Mouse (Mus musculus) left cerebral cortex, postnatal 10 days (tissue): ENCODE measurements at regions not wholly inside any gene's neighbourhood (a gene's known extent, or its start where the extent isn't known, plus 50 kb on each side); places are given as distances from the start of the nearest gene placed in this dataset.

Source experiments
- DNase-seq, 2 experiments: peaks; one replicate each; pipeline ENCODE4 v3.0.0; 2021 to 2022; ENCODE audit warnings: low spot score in 2 of 2, mixed read lengths in 1 of 2; ENCODE audit errors: extremely low spot score in 1 of 2
- intact Hi-C: fragments of 180-260 bp; cut with DNase I; formaldehyde crosslinking; loops from one replicate; pipeline ENCODE4 v1.15.1; 2025

DNA sequence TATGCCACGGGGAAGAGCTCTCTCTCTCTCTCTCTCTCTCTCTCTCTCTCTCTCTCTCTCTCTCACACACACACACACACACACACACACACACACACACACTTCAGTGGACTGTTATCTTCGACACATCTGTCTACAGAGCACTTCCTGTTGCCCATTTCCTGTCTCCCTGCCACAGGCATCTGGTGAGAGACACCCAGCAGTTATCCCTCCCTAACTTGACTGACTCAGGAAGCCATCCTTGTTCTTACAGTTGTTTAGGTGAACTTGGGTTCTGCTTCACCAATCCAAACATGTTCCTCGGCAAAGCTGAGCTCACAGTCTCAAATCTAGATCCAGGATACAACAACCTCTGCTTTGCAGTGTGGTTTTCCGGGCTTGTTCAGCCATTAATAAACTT is 119.6 kb downstream of the Gm12728 start:
- intact Hi-C loops, result no loop called here
- DNase-seq, result no peak

- intact Hi-C loops, result no loop called here
- DNase-seq, result no peak
Observed at GRCm38 (mm10) chr4:105910666-105911065, 121.0 kb downstream of the Gm12728 start.

- intact Hi-C loops, result no loop called here
- no peak for DNase-seq
Observed at GRCm38 (mm10) chr4:105911678-105912077, 122.0 kb downstream of the Gm12728 start.

- no peak for DNase-seq
- intact Hi-C loops, result no loop called here
Observed at GRCm38 (mm10) chr4:105912296-105912695, 122.6 kb downstream of the Gm12728 start.

- no peak for DNase-seq
- intact Hi-C loops, result no loop called here
Observed at GRCm38 (mm10) chr4:105914996-105915395, 125.3 kb downstream of the Gm12728 start.

- intact Hi-C loops, result no loop called here
- DNase-seq, result no peak
Observed at GRCm38 (mm10) chr4:105916229-105916628, 126.6 kb downstream of the Gm12728 start.

DNA sequence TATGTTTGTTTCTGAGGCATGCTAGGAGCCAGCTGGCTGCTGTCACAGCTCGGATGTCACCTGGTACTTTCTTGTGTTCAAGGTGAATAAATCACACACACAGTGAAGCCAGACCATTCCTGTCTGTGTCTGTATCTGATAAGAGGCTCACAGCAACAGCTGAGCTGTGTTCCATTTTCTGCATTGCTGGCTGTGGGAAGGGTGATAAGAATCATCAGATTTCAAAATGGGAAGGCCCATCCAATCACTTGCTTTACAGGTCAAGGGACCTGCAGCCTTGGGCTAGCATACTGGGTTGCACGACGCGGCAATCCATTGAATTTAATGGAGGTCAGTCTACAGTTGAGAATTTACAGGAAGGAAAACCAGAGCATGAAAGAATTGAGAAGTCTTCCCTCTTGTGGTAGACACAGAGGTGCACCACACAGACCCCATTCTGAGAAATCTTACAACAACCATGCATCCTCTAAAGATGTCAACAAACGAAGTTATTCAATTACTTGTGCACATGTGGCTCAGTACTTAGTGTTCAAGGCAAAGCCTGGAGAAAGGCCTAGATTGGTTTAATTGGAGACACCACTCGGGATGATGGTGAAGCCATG is 135.2 kb downstream of the Gm12728 start:
- intact Hi-C loops, result loop anchor here (5.0 kb wide), 1 partner anchor 768 kb away; the partner anchor contains the start of gene Plpp3
- DNase-seq, result no peak

DNA sequence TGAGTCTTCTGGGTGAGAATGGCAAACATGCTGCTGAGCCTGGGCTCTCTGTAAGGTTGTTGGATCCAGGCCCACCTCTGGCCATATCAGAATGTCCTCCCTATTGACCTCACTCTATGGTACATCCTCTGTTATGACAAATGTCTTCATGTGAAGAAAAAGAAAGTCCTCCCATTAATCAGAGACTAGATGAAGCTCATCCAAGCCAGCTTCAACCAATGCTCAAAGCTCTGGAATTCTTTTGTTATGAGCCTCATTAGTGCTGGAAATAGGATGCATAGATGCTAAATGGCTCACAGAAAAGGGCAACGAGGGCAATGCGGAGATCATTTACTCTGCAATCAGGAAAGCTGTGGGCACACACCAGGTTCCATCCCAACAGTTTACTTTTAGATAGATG is 135.8 kb downstream of the Gm12728 start:
- DNase-seq, result no peak
- intact Hi-C loops, result loop anchor here (5.0 kb wide), 1 partner anchor 768 kb away; the partner anchor contains the start of gene Plpp3

DNA sequence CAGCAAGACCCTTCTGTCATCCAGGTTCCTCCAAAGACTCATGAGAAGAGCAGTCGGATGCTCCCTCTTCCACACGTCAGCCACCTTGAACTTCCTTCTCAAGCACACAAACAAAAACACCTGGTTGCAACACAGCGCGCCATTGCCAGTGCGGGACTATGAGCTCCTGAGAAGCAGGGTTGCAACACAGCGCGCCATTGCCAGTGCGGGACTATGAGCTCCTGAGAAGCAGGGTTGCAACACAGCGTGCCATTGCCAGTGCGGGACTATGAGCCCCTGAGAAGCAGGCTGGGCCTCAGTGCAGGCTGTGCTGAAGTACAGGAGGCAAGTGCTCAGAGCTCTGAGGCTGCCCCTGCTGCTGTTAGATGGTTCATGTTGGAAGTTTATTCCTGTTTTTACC is 140.0 kb downstream of the Gm12728 start:
- no peak for DNase-seq
- intact Hi-C loops, result loop anchor here (5.0 kb wide), 1 partner anchor 772 kb away; the partner anchor contains the start of gene Plpp3

DNA sequence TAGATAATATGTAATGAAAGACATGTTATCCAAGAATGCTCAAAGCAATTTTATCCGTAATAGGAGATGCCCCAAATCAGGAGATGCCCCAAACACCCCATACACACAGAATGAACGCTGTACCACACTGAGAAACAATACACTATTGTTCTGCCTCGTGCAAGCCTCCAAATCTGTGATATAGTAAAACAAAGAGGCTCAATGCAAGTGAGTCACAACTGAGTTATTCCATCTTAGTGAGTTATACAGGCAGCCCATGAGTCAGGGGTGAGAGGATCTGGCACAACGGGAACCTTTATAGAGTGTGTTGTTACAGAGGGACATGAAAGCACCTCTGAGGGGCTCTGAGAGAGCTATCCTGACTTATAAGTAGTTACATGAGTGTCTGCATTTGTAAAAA is 145.3 kb downstream of the Gm12728 start:
- intact Hi-C loops, result no loop called here

DNA sequence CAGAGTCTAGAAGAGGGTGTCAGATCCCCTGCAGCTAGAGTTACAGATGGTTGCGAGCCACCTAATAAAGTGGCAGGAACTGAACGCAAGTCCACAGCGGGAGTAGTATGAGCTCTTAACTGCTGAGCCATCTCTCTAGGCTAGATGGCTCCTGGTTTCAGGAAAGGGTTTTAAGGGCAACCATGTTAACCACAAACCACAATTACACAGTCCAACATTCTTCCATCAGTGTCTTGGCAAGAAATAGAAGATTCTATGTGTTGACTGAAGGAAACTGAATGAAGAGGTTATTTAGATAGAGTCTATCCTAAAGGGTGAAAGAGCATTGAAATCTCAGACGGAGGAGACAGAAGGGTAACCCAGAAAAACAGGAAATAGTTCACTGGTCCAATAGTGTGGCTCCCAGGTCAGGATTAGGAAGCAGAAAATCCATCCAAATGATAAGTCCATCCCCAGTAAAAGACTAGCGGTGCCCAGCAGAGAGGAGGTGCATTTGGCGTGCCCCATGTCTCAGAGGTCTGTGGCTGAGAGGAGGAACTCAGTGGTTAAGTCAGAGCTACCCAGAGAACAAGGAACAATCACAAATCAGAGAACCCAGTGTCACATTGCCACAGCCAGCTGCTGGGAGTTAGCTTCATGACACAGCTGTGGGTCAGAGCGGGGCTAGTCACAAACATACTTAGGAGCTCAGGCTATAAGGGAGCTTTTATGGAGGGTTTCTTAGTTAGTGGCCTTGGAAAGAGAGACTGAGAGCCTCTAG is 147.3 kb downstream of the Gm12728 start:
- intact Hi-C loops, result no loop called here
- no peak for DNase-seq

More for the DNA sequence above, 145.3 kb downstream of the Gm12728 start:
- DNase-seq, result no peak

GRCm38 (mm10) chr4:105937587-105937986 is 147.9 kb downstream of the Gm12728 start:
- no peak for DNase-seq
- intact Hi-C loops, result no loop called here

GRCm38 (mm10) chr4:105938886-105939285 is 149.2 kb downstream of the Gm12728 start:
- intact Hi-C loops, result no loop called here

DNA sequence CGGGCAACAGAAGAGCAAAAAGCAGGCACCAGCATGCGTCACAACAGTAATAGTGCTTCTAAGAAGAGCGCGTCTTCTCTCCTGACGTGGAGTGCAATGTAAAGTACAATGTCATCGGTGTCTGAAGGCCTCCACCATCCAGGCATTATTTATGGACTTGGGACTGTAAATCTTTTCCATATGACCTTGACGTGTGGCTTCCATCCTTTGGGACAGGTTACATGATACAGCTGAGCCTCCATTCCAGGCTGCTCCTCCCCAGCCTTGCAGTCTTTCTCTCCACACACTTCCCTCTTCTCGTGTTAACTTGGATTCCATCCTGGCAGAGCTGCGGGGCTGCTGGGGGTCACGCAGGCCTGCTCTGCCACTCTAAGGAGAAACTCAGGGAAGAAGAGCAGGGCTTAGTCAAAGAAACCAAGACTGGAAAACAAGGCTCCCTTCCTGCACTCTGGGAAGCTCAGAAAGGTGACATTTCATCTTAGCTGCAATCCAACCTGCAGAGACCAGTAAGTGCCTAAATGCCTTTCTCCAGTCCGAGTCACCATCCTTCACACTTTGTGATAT is 150.0 kb downstream of the Gm12728 start:
- DNase-seq, result no peak
- intact Hi-C loops, result loop anchor here (5.0 kb wide), 1 partner anchor 787 kb away; no protein-coding TSS in a partner anchor

More at GRCm38 (mm10) chr4:105938886-105939285, 149.2 kb downstream of the Gm12728 start:
- DNase-seq, result no peak

DNA sequence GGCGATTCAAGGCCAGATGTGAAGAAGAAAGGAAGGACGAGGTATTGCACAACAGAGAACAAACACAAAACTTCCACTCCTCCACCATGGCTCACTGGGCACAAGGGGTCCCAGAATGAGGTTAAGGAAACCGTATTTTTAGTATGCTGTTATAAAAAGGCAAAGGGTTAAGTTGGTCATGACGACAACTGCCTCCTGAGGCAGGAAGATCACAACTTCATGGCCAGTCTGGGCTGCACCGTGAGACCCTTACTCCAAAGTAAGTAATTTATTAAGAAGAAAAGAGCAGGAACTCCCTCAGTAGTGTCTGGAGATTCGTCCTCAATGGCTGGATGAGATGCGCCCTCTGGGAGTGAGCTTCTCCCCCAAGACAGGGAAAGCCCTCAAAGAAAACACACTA is 151.2 kb downstream of the Gm12728 start:
- no peak for DNase-seq
- intact Hi-C loops, result loop anchor here (5.0 kb wide), 1 partner anchor 789 kb away; no protein-coding TSS in a partner anchor

GRCm38 (mm10) chr4:105941785-105942184 is 152.1 kb downstream of the Gm12728 start:
- intact Hi-C loops, result loop anchor here (5.0 kb wide), 1 partner anchor 789 kb away; no protein-coding TSS in a partner anchor

DNA sequence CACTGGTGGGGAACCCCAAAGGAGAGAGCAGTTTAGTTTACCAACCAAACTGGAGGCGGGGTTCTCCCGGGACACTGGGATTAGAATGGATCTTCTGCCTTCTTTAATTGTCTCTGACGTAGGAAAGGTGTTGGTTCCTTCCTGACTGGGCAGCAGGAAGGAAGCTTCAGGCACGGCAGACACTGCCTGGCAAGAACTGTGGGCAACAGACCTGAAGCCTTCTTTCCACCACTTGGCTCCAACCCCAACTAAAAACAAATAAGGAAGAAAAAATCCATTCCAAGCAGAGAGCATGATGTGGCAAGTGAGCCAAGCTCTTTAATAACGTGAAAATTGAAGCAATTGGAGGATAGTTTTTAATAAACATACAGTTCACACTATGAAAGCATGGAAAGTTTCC is 155.3 kb downstream of the Gm12728 start:
- intact Hi-C loops, result loop anchor here (5.0 kb wide), 1 partner anchor 793 kb away; no protein-coding TSS in a partner anchor
- DNase-seq, result no peak

More at GRCm38 (mm10) chr4:105941785-105942184, 152.1 kb downstream of the Gm12728 start:
- DNase-seq, result peak; percentile 6 to 62

GRCm38 (mm10) chr4:105945921-105946320 is 156.3 kb downstream of the Gm12728 start:
- no peak for DNase-seq
- intact Hi-C loops, result no loop called here

DNA sequence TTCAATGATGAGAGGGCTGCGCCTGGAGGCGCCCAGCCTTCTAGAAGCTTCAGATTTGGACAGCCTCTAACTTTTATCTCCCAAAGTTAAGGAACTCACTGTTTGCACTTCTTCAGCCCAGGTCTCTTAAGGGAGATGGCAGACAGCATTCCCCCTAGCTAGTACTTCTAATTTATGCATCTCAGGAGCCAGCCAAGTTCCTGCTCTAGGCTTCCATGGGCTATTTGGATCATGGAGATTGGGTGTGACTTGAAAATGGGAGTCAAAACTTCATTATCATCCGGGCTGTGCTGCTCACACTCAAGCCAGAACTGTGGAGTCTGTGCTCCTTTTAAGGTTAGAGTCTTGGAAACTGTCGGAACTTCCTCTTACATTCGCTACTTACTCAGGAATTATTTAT is 158.7 kb downstream of the Gm12728 start:
- intact Hi-C loops, result no loop called here
- no peak for DNase-seq

DNA sequence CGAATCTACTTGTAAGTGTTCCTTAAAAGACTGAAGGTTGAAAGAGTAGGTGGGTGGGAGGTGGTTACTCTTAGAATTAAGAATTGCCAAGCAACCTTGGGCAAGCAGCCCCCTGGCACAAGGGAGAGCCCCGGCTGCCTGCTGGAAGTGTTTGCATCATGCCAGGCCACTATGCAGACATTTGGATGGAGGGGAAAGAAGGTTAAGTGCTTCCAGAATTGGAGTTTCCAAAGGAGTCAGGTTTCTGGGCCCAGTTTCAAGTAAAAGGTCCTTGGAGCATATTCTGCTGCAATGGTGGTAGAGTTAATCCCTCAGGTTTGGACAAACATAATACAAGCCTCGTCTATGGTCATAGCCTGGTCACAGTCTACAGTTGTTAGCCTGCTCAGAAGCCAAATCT is 162.7 kb downstream of the Gm12728 start:
- intact Hi-C loops, result no loop called here
- DNase-seq, result no peak
